Mouse (Mus musculus) frontal cortex, postnatal 36 days (tissue): ENCODE data around the gene Ppp3r1.

Source experiments
- DNase-seq, 2 experiments: peaks; one replicate each; pipeline ENCODE4 v3.0.0; 2022; ENCODE audit warnings: low spot score in 2 of 2

The Ppp3r1 gene

GRCm38 (mm10) chr11:17158858-17159737 lies at the start of gene Ppp3r1:
TSS of gene Ppp3r1 (plus strand) at chr11:17159263.
- peak; percentile 95 for DNase-seq

GRCm38 (mm10) chr11:17112419-17113090 lies 46.5 kb upstream of the Ppp3r1 start:
- no peak for DNase-seq

- no peak for DNase-seq
Measured at GRCm38 (mm10) chr11:17126418-17126817, 32.6 kb upstream of the Ppp3r1 start.

GRCm38 (mm10) chr11:17135638-17136037 lies 23.4 kb upstream of the Ppp3r1 start:
- DNase-seq, result no peak

GRCm38 (mm10) chr11:17138306-17139033 lies 20.6 kb upstream of the Ppp3r1 start:
- peak; percentile 29 for DNase-seq

GRCm38 (mm10) chr11:17159738-17160241 lies 727 bp downstream of the Ppp3r1 start:
- peak; percentile 75 to 80 for DNase-seq

GRCm38 (mm10) chr11:17160242-17160641 lies 1.2 kb downstream of the Ppp3r1 start:
- DNase-seq, result peak; percentile 16 to 63

GRCm38 (mm10) chr11:17163956-17164355 lies 4.9 kb downstream of the Ppp3r1 start:
- DNase-seq, result no peak

- no peak for DNase-seq
Measured at GRCm38 (mm10) chr11:17166627-17167026, 7.6 kb downstream of the Ppp3r1 start.

GRCm38 (mm10) chr11:17169262-17169661 lies 10.2 kb downstream of the Ppp3r1 start:
- DNase-seq, result no peak

- no peak for DNase-seq
Measured at GRCm38 (mm10) chr11:17170938-17171729, 12.1 kb downstream of the Ppp3r1 start.

GRCm38 (mm10) chr11:17172300-17172699 lies 13.2 kb downstream of the Ppp3r1 start:
- no peak for DNase-seq

- DNase-seq, result no peak
Measured at GRCm38 (mm10) chr11:17176638-17177037, 17.6 kb downstream of the Ppp3r1 start.

GRCm38 (mm10) chr11:17180753-17181152 lies 21.7 kb downstream of the Ppp3r1 start:
- no peak for DNase-seq

GRCm38 (mm10) chr11:17181807-17182206 lies 22.7 kb downstream of the Ppp3r1 start, which contains the start of gene Wdr92:
TSS of gene Wdr92 (plus strand) at chr11:17182107.
- no peak for DNase-seq

- no peak for DNase-seq
Measured at GRCm38 (mm10) chr11:17183165-17183564, 24.1 kb downstream of the Ppp3r1 start.

GRCm38 (mm10) chr11:17187649-17188048 lies 28.6 kb downstream of the Ppp3r1 start:
- DNase-seq, result no peak

GRCm38 (mm10) chr11:17188786-17189185 lies 29.7 kb downstream of the Ppp3r1 start:
- no peak for DNase-seq

GRCm38 (mm10) chr11:17192151-17192844 lies 33.2 kb downstream of the Ppp3r1 start:
- no peak for DNase-seq

GRCm38 (mm10) chr11:17199170-17199569 lies 40.1 kb downstream of the Ppp3r1 start:
- no peak for DNase-seq
